Mouse (Mus musculus) olfactory bulb, adult 2 months (tissue): ENCODE data around the gene Mgl2.
"Not testable (repeated sequence)": the region's sequence is repeated elsewhere in the genome, so short reads cannot be mapped to it uniquely, and the experiment has no call there.

ENCODE experiments used
- CTCF ChIP-seq: fragments of 200-500 bp; IDR thresholded peaks from 2 replicates; pipeline ENCODE4 v1.5.1; 2012; ENCODE audit warnings: low read depth, mild to moderate bottlenecking, low read length, moderate library complexity; ENCODE audit not compliant: insufficient read depth
- POLR2A ChIP-seq: fragments of 200-500 bp; IDR thresholded peaks from 2 replicates; pipeline ENCODE4 v1.6.1; 2012; ENCODE audit warnings: mild to moderate bottlenecking, low read depth, low read length, moderate library complexity; ENCODE audit not compliant: insufficient read depth

- TF ChIP-seq CTCF, POLR2A: not testable (repeated sequence)
These were observed 4.9 kb downstream of the Mgl2 start for GRCm38 (mm10) chr11:70135001-70135400.
